Mouse (Mus musculus) kidney, postnatal 0 days (tissue): ENCODE data around the gene Afap1l2. TPM values are rescaled to one million over a fixed set of nuclear protein-coding genes. Genes with fewer than 3 reads are reported as not detected.

Source experiments
- ATAC-seq: fragments of 200-750 bp; cut with Nextera tagmentation; replicated peaks from 2 replicates; pipeline ENCODE4 v1.8.0; 2017; ENCODE audit warnings: low read depth, moderate number of reproducible peaks, moderate TSS enrichment, moderate library complexity; ENCODE audit not compliant: low FRiP score
- DNase-seq: peaks from one replicate; pipeline ENCODE4 v3.0.0-alpha.2; 2016; ENCODE audit warnings: low spot score
- H3K27ac ChIP-seq: fragments of 300-500 bp; sonication (generic); 2 replicates; pipeline ENCODE4 v1.5.1; 2014; ENCODE audit warnings: mild to moderate bottlenecking
- H3K27me3 ChIP-seq: fragments of 300-500 bp; sonication (generic); 2 replicates; pipeline ENCODE4 v1.6.1; 2014; ENCODE audit warnings: low read length, mixed read lengths; ENCODE audit not compliant: insufficient read depth
- H3K36me3 ChIP-seq: fragments of 300-500 bp; sonication (generic); 2 replicates; pipeline ENCODE4 v1.6.1; 2014; ENCODE audit warnings: low read length, mixed read lengths; ENCODE audit not compliant: insufficient read depth
- H3K4me1 ChIP-seq: fragments of 300-500 bp; sonication (generic); replicated peaks from 2 replicates; pipeline ENCODE4 v1.6.1; 2014; ENCODE audit warnings: antibody characterized with exemption, low read length, mixed read lengths; ENCODE audit not compliant: insufficient read depth
- H3K4me2 ChIP-seq: fragments of 300-500 bp; sonication (generic); 2 replicates; pipeline ENCODE4 v1.6.1; 2014; ENCODE audit warnings: mild to moderate bottlenecking, low read length, moderate library complexity, mixed read lengths
- H3K4me3 ChIP-seq: fragments of 300-500 bp; sonication (generic); replicated peaks from 2 replicates; pipeline ENCODE4 v1.5.1; 2014; ENCODE audit warnings: low read depth, low read length
- H3K9ac ChIP-seq: fragments of 300-500 bp; sonication (generic); 2 replicates; pipeline ENCODE4 v1.6.1; 2014; ENCODE audit warnings: low read depth, low read length
- H3K9me3 ChIP-seq: fragments of 300-500 bp; sonication (generic); replicated peaks from 2 replicates; pipeline ENCODE4 v1.6.1; 2016; ENCODE audit warnings: low read length, inconsistent platforms, mixed read lengths
- CTCF ChIP-seq: IDR thresholded peaks from 2 replicates; pipeline ENCODE4 v1.5.1; 2016; ENCODE audit warnings: antibody characterized with exemption, low read depth, mild to moderate bottlenecking, moderate library complexity
- WGBS: fragments of 180-500 bp; shearing (Covaris S2); extraction: QIAGEN DNeasy Blood & Tissue Kit; methylation state at CpG from one replicate; pipeline ENCODE4 v1.1.7; 2014; 5-methylcytosine and 5-hydroxymethylcytosine counted together
- polyA plus RNA-seq: library from polyadenylated mRNA; unstranded; fragments of >200 nt; fragmentation: Nextera tagmentation; extraction: Ambion mirVana; gene quantifications from 2 replicates; pipeline ENCODE4 v1.2.1, GENCODE M21; 2015

The Afap1l2 gene
- polyA plus RNA-seq, 1 experiment from 2014 or later = 21.3 TPM

DNA sequence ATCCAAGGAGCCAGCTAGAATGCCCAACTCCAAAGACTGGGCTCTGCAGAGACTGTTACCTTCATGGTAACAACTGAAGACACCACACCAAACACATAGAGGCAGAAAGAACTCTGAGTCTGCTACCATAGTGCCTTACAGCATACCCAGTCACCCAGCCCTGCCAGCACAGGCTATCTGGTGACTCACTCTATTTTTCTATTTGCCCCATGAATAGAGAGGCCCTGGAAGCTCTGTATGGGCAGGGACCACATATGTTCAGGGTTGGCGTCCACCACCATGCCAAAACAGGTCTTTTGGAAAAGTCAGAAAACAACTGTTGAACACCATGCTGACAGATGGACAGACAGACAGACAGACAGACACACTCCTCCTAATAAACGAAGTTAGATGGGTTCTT is 49.0 kb downstream of the Afap1l2 start:
- ATAC-seq (no peak), DNase-seq (no peak)
- Histone ChIP-seq H3K4me2 (no peak overlapping the region), H3K9ac (no peak overlapping the region), H3K27me3 (no peaks in the 10 kb centered on the region), H3K9me3 (no peaks in the 10 kb centered on the region), H3K36me3 (no peaks in the 10 kb centered on the region), H3K27ac (peak overlapping the region; percentile 81), H3K4me3 (no peak overlapping the region), H3K4me1 (peaks cover 3% of the 10 kb centered on the region)
- TF ChIP-seq CTCF = no peak
- 86% methylated on average over 2 of the region's 2 CpGs for WGBS

- Histone ChIP-seq H3K27ac (peak overlapping the region; percentile 81), H3K4me1 (peaks cover 3% of the 10 kb centered on the region), H3K4me2 (no peak overlapping the region), H3K27me3 (no peaks in the 10 kb centered on the region), H3K4me3 (no peak overlapping the region), H3K9ac (no peak overlapping the region), H3K9me3 (no peaks in the 10 kb centered on the region), H3K36me3 (no peaks in the 10 kb centered on the region)
- DNase-seq (peak; percentile 82), ATAC-seq (peak; percentile 86)
- TF ChIP-seq CTCF = no peak
- WGBS = 31% methylated on average over 6 of the region's 6 CpGs
Observed at GRCm38 (mm10) chr19:56958582-56959021, 49.4 kb downstream of the Afap1l2 start.

GRCm38 (mm10) chr19:56958011-56958410 is 50.0 kb downstream of the Afap1l2 start:
- ATAC-seq = no peak
- H3K4me2 ChIP-seq = no peak overlapping the region
- 50% methylated on average over 4 of the region's 4 CpGs for WGBS
- DNase-seq = no peak
- H3K4me1 ChIP-seq = peaks cover 3% of the 10 kb centered on the region
- H3K27me3 ChIP-seq = no peaks in the 10 kb centered on the region
- no peak overlapping the region for H3K4me3 ChIP-seq
- H3K27ac ChIP-seq = peak overlapping the region; percentile 81; the same call in 1 of the 2 replicates
- no peaks in the 10 kb centered on the region for H3K9me3 ChIP-seq
- no peaks in the 10 kb centered on the region for H3K36me3 ChIP-seq
- TF ChIP-seq CTCF = no peak
- no peak overlapping the region for H3K9ac ChIP-seq

GRCm38 (mm10) chr19:56955568-56956513 is 52.2 kb downstream of the Afap1l2 start:
- no peaks in the 10 kb centered on the region for H3K36me3 ChIP-seq
- no peaks in the 10 kb centered on the region for H3K9me3 ChIP-seq
- H3K27me3 ChIP-seq = no peaks in the 10 kb centered on the region
- peaks cover 3% of the 10 kb centered on the region for H3K4me1 ChIP-seq
- no peak overlapping the region for H3K4me3 ChIP-seq
- H3K4me2 ChIP-seq = no peak overlapping the region
- H3K27ac ChIP-seq = no peak overlapping the region
- 70% methylated on average over 20 of the region's 20 CpGs for WGBS
- ATAC-seq (no peak), DNase-seq (no peak)
- H3K9ac ChIP-seq = no peak overlapping the region
- no peak for TF ChIP-seq CTCF

DNA sequence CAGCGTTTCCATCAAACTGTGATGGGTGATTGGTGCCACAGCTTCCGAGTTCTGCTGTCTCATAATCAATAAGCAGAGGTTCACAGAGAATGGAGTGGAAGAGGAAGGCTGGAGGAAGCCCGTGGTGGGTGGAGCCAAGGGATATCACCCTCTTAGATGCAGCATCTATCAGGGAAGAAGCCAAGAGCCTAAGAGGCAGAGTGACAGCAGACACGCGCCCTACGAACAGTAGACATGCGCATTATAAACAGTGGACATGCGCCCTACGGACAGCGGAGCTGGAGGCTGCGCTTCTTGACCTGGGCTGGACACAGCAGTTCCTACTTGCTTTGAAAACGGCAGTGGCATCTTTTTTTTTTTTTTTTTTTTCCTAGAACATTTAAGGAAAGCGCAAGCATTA is 53.2 kb downstream of the Afap1l2 start:
- H3K4me1 ChIP-seq = peaks cover 3% of the 10 kb centered on the region
- H3K36me3 ChIP-seq = no peaks in the 10 kb centered on the region
- H3K9ac ChIP-seq = no peak overlapping the region
- H3K4me3 ChIP-seq = no peak overlapping the region
- H3K27me3 ChIP-seq = no peaks in the 10 kb centered on the region
- H3K27ac ChIP-seq = no peak overlapping the region
- DNase-seq (no peak), ATAC-seq (no peak)
- H3K4me2 ChIP-seq = no peak overlapping the region
- 90% methylated on average over 13 of the region's 13 CpGs for WGBS
- TF ChIP-seq CTCF = no peak
- no peaks in the 10 kb centered on the region for H3K9me3 ChIP-seq

DNA sequence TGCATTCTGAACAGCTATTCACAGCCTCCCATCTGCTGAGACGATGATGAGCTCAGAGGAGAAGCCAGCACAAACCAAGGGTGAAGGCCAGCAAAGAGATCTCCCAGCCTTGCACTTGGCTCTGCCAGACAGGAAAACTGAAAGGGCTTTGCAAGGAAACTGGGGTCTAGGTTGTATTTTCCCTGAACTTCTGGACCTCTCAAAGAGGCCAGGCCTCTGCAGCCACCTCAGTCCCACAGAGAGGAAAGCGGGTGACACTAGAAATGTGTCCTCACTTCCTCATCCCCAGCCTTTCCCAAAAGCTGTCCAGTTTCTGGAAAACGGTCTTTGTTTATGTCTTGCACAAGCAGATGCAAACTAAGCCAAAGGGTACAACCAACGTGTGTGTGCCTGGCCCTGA is 54.2 kb downstream of the Afap1l2 start:
- 0 out of 2 replicates have a peak overlapping the region, but pooled peaks have one; percentile 8 for H3K27ac ChIP-seq
- peak; percentile 67 for DNase-seq
- H3K9me3 ChIP-seq = no peaks in the 10 kb centered on the region
- no peaks in the 10 kb centered on the region for H3K27me3 ChIP-seq
- H3K4me1 ChIP-seq = no peaks in the 10 kb centered on the region; the same call in 1 of the 2 replicates
- H3K4me3 ChIP-seq = no peak overlapping the region
- no peaks in the 10 kb centered on the region for H3K36me3 ChIP-seq
- H3K9ac ChIP-seq = no peak overlapping the region
- TF ChIP-seq CTCF = no peak
- ATAC-seq = no peak
- WGBS = 67% methylated on average over 4 of the region's 4 CpGs
- no peak overlapping the region for H3K4me2 ChIP-seq
